Mouse (Mus musculus) midbrain, postnatal 0 days (tissue): ENCODE measurements at regions not wholly inside any gene's neighbourhood (a gene's known extent, or its start where the extent isn't known, plus 50 kb on each side); places are given as distances from the start of the nearest gene placed in this dataset.

Source experiments
- ATAC-seq: fragments of 200-750 bp; cut with Nextera tagmentation; 2 replicates; pipeline ENCODE4 v1.8.0; 2017; ENCODE audit warnings: moderate number of reproducible peaks, mild to moderate bottlenecking, moderate TSS enrichment, moderate library complexity; ENCODE audit not compliant: low FRiP score
- DNase-seq: peaks from one replicate; pipeline ENCODE4 v3.0.0-alpha.2; 2015; ENCODE audit warnings: low spot score
- H3K27ac ChIP-seq: fragments of 300-500 bp; sonication (generic); 2 replicates; pipeline ENCODE4 v1.5.1; 2014; ENCODE audit warnings: low read depth, mild to moderate bottlenecking, low read length, mixed read lengths
- H3K27me3 ChIP-seq: fragments of 300-500 bp; sonication (generic); 2 replicates; pipeline ENCODE4 v1.6.1; 2014; ENCODE audit warnings: low read length, control low read depth, mixed read lengths; ENCODE audit not compliant: insufficient read depth
- H3K36me3 ChIP-seq: fragments of 300-500 bp; sonication (generic); 2 replicates; pipeline ENCODE4 v1.6.1; 2014; ENCODE audit warnings: low read length, control low read depth, mixed read lengths; ENCODE audit not compliant: insufficient read depth
- H3K4me1 ChIP-seq: fragments of 300-500 bp; sonication (generic); 2 replicates; pipeline ENCODE4 v1.6.1; 2014; ENCODE audit warnings: mild to moderate bottlenecking, control low read depth, antibody characterized with exemption, low read length, mixed read lengths; ENCODE audit not compliant: insufficient read depth
- H3K4me2 ChIP-seq: fragments of 300-500 bp; sonication (generic); 2 replicates; pipeline ENCODE4 v1.6.1; 2014; ENCODE audit warnings: low read depth, mild to moderate bottlenecking, low read length, mixed read lengths; ENCODE audit not compliant: poor library complexity, severe bottlenecking
- H3K4me3 ChIP-seq: fragments of 300-500 bp; sonication (generic); 2 replicates; pipeline ENCODE4 v1.5.1; 2014; ENCODE audit warnings: low read depth, mild to moderate bottlenecking, low read length, moderate library complexity
- H3K9ac ChIP-seq: fragments of 300-500 bp; sonication (generic); replicated peaks from 2 replicates; pipeline ENCODE4 v1.6.1; 2014; ENCODE audit warnings: mild to moderate bottlenecking, low read length, moderate library complexity, mixed read lengths; ENCODE audit not compliant: poor library complexity, severe bottlenecking
- H3K9me3 ChIP-seq: fragments of 300-500 bp; sonication (generic); 2 replicates; pipeline ENCODE4 v1.6.1; 2016; ENCODE audit warnings: low read length, control low read depth
- CTCF ChIP-seq: IDR thresholded peaks from 2 replicates; pipeline ENCODE4 v1.5.1; 2016; ENCODE audit warnings: antibody characterized with exemption, mild to moderate bottlenecking
- WGBS: fragments of 180-500 bp; shearing (Covaris S2); extraction: QIAGEN DNeasy Blood & Tissue Kit; methylation state at CpG from one replicate; pipeline ENCODE4 v1.1.7; 2014; 5-methylcytosine and 5-hydroxymethylcytosine counted together

DNA sequence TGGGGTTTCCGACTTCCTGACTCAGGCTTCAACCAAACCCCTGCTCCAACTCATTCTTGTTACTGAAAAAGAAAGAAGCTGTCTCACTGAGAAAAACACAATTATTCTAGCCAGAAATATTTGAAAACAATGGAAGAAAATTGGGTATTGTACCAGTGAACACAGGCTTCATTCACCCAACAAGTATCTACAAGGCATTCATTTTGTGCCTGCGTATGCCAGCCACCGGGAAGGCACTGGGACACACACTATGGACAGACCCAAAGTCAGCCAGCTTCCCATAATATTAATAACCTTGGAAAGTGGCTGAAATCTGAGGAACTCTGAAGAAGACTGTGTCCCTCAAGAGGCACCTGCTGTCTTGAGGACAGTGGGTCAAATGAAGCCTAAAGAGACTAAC lies 175.5 kb upstream of the Noct start:
- no peak overlapping the region for H3K4me2 ChIP-seq
- no peak for TF ChIP-seq CTCF
- no peak overlapping the region for H3K27ac ChIP-seq
- H3K9ac ChIP-seq: no peak overlapping the region
- 93% methylated on average over 3 of the region's 3 CpGs for WGBS
- no peaks in the 10 kb centered on the region for H3K36me3 ChIP-seq
- no peaks in the 10 kb centered on the region for H3K4me1 ChIP-seq
- no peak overlapping the region for H3K4me3 ChIP-seq
- ATAC-seq: no peak
- H3K27me3 ChIP-seq: no peaks in the 10 kb centered on the region
- H3K9me3 ChIP-seq: no peaks in the 10 kb centered on the region
- DNase-seq: no peak

DNA sequence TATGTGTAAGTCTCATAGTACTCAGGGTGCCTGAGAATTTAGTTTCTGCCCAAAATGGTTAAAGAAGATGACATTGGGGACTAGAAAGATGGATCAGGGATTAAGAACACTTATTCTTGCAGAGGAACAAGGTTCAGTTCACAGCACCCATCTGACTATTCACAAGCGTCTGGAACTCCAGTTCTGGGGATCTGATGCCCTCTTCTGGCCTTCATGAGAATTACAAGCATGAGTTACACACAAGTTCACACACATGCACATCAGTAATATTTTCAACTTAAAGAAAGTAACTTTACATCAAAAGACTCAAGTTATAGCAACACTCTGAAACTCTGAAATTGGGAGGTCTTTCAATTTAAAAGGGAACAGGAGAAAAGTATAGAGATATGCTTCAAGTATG lies 174.1 kb upstream of the Noct start:
- H3K4me3 ChIP-seq: no peak overlapping the region
- no peaks in the 10 kb centered on the region for H3K4me1 ChIP-seq
- H3K4me2 ChIP-seq: no peak overlapping the region
- H3K27me3 ChIP-seq: no peaks in the 10 kb centered on the region
- no peak overlapping the region for H3K9ac ChIP-seq
- no peaks in the 10 kb centered on the region for H3K9me3 ChIP-seq
- ATAC-seq (no peak), DNase-seq (no peak)
- TF ChIP-seq CTCF: peak; percentile 12; the same call in 1 of the 2 replicates
- WGBS: 91% methylated on average over 1 of the region's 1 CpGs
- no peaks in the 10 kb centered on the region for H3K36me3 ChIP-seq
- no peak overlapping the region for H3K27ac ChIP-seq

GRCm38 (mm10) chr3:51055004-51055403 lies 169.2 kb upstream of the Noct start:
- WGBS: 88% methylated on average over 8 of the region's 8 CpGs
- no peak for ATAC-seq

GRCm38 (mm10) chr3:51064201-51064600 lies 160.0 kb upstream of the Noct start:
- H3K4me1 ChIP-seq: no peaks in the 10 kb centered on the region
- no peak overlapping the region for H3K27ac ChIP-seq
- no peaks in the 10 kb centered on the region for H3K36me3 ChIP-seq
- DNase-seq: no peak
- no peaks in the 10 kb centered on the region for H3K27me3 ChIP-seq
- no peaks in the 10 kb centered on the region for H3K9me3 ChIP-seq
- H3K9ac ChIP-seq: no peak overlapping the region
- WGBS: 78% methylated on average over 4 of the region's 4 CpGs
- no peak for ATAC-seq
- no peak for TF ChIP-seq CTCF
- no peak overlapping the region for H3K4me3 ChIP-seq
- H3K4me2 ChIP-seq: no peak overlapping the region

More at GRCm38 (mm10) chr3:51055004-51055403, 169.2 kb upstream of the Noct start:
- no peak for TF ChIP-seq CTCF
- Histone ChIP-seq H3K9me3 (no peaks in the 10 kb centered on the region), H3K36me3 (no peaks in the 10 kb centered on the region), H3K4me2 (no peak overlapping the region), H3K4me1 (no peaks in the 10 kb centered on the region), H3K27me3 (no peaks in the 10 kb centered on the region), H3K4me3 (no peak overlapping the region), H3K27ac (no peak overlapping the region), H3K9ac (no peak overlapping the region)
- DNase-seq: no peak

GRCm38 (mm10) chr3:51066373-51066772 lies 157.9 kb upstream of the Noct start:
- WGBS: 52% methylated on average over 5 of the region's 5 CpGs
- Histone ChIP-seq H3K9ac (no peak overlapping the region), H3K4me3 (no peak overlapping the region), H3K9me3 (no peaks in the 10 kb centered on the region), H3K27me3 (no peaks in the 10 kb centered on the region), H3K36me3 (no peaks in the 10 kb centered on the region), H3K4me2 (no peak overlapping the region), H3K27ac (no peak overlapping the region), H3K4me1 (no peaks in the 10 kb centered on the region)
- TF ChIP-seq CTCF: no peak
- ATAC-seq: no peak
- DNase-seq: no peak

DNA sequence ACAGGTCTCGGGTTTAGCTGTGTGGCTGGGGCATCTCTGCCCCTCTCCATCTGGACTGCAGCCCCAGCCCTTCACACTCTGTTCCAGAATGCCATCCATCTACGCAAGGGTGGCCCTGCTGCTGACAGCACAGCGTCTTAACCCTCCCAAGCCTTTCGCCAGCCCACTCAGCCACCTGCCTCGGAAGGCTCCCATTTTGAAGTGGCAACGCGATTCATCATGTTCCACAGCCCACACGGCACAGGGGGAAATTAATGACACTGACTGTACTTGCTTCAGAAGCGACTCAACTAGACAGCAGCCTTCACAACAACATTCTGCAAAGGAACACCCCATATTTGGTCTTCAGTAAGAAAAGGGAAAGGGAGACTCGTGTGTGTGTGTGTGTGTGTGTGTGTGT lies 151.8 kb upstream of the Noct start:
- WGBS: 91% methylated on average over 10 of the region's 10 CpGs

More for the DNA sequence above, 151.8 kb upstream of the Noct start:
- H3K4me1 ChIP-seq: no peaks in the 10 kb centered on the region
- DNase-seq (no peak), ATAC-seq (no peak)
- no peak overlapping the region for H3K4me3 ChIP-seq
- H3K9ac ChIP-seq: no peak overlapping the region
- no peaks in the 10 kb centered on the region for H3K27me3 ChIP-seq
- no peak overlapping the region for H3K4me2 ChIP-seq
- no peaks in the 10 kb centered on the region for H3K9me3 ChIP-seq
- no peak for TF ChIP-seq CTCF
- no peaks in the 10 kb centered on the region for H3K36me3 ChIP-seq
- H3K27ac ChIP-seq: no peak overlapping the region
